Mouse (Mus musculus): ENCODE measurements around the gene Gm45062. TPM values are rescaled to one million over a fixed set of nuclear protein-coding genes. Genes with fewer than 3 reads are reported as not detected.

Gene Gm45062
- total RNA-seq, 2 experiments from 2014 or later, result not detected

GRCm38 (mm10) chr6:8582377-8582776, 323.1 kb downstream of the Gm45062 start:
- DNase-seq (ENCODE audit: low spot score in 2 of 2), result no peak

DNA sequence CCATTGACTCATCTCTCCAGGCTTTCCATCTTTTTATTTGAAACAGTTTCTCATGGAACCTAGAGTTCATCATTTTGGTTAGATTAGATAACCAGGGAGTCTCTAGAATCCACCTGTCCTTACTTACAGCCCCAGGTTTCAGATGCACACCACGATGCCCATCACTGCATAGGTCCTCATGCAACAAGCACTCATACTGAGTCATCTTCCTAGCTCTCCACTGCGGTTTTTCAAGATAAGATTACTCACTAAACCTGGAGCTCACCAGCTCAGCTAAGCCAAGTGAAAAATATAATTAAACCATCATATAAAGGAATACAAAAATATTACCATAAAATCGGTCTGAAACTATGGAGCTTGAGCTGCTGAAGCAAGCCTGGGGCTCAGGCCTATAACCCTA, 324.6 kb downstream of the Gm45062 start:
- no peak for DNase-seq (ENCODE audit: low spot score in 2 of 2)

GRCm38 (mm10) chr6:8591665-8592064, 332.4 kb downstream of the Gm45062 start:
- no peak for DNase-seq (ENCODE audit: low spot score in 2 of 2)

- DNase-seq (ENCODE audit: low spot score in 2 of 2), result no peak
Measured at GRCm38 (mm10) chr6:8617369-8617768, 358.1 kb downstream of the Gm45062 start.

DNA sequence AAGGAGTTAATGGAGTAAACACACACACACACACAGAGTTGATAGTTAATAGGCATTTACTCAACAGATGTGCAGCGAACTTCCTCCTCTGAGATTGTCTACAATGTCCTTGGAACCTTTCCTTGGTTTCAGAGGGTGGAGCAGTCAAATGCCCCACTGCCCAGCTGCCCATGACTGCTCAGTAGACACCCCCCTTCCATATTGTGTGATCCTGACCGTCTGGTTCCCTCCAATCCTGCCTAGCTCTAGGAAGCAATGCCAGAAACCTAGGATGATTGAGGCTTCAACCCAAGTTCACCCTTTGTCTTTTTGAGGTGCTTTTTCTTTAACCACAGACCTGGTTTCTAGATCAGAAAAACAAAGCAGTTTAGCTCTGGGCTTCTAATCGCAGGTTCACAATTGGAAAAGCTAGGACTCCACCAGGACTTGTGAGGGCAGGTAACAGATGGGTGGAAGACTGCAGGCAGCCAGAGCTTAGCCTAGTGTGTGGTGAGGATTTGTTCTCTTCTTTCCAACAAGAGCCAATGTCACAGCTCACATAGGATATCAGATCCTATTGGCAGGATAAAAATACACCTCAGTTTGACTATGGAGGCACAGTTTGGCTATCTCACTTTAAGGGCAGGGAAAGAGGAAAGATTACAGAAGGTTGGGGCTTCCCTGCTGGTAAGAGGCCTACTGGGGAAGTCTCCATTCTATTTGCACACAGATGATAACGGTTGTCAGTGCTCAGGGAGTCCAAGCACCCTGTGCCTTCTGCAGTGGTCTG, 360.5 kb downstream of the Gm45062 start:
- DNase-seq (ENCODE audit: low spot score in 2 of 2), result no peak

- no peak for DNase-seq (ENCODE audit: low spot score in 2 of 2)
Measured at GRCm38 (mm10) chr6:8623045-8623444, 363.8 kb downstream of the Gm45062 start.

- no peak for DNase-seq (ENCODE audit: low spot score in 2 of 2)
Measured at GRCm38 (mm10) chr6:8628226-8628625, 369.0 kb downstream of the Gm45062 start.

DNA sequence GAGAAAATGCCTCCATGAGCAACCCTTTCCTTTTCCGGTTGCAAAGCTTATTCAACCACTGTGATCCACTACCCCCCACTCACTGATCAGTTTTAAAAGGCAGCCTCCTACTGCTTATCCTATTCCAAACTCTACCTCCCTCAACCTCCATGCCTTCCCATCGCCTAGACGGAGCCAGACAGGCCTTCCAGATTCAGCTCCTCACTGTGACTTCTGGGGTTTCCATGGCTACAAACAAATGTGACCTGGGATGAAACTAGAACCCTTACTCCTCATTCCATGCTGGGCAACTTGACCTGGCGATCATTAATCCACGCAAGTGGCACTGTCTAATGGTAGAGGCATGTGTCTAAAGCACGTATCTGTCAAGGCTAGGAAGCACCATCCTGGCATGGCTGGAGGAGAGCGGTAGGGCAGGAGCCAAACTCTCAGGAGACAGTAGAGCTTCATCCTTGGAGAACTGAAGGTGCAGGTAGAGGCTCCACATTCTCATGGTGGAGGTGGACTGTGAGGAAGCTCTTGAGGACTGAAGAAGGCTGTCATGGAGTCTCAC, 369.5 kb downstream of the Gm45062 start:
- no peak for DNase-seq (ENCODE audit: low spot score in 2 of 2)

- DNase-seq (ENCODE audit: low spot score in 2 of 2), result no peak
Measured at GRCm38 (mm10) chr6:8630531-8630930, 371.3 kb downstream of the Gm45062 start.

- DNase-seq (ENCODE audit: low spot score in 2 of 2), result no peak
Measured at GRCm38 (mm10) chr6:8631362-8631761, 372.1 kb downstream of the Gm45062 start.

GRCm38 (mm10) chr6:8631986-8632632, 372.9 kb downstream of the Gm45062 start:
- no peak for DNase-seq (ENCODE audit: low spot score in 2 of 2)

DNA sequence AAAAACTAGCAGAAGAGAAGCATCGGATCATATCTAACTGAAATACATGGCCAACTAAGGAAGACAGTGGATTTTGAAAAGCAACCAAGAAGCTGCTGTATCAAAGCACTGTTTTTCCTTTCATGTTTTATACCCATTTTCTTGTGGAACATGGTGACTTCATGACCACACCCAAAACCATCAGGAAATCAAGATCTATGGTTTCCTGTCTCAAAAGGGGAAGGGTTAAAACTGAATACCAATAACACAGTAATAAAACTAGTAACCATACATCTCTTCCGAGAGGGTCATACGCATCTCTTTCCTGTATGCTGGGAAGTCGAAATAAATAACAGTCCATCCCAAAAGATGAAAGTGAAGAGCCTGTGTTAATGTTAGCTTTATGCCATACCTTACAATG, 373.5 kb downstream of the Gm45062 start:
- DNase-seq (ENCODE audit: low spot score in 2 of 2), result no peak

DNA sequence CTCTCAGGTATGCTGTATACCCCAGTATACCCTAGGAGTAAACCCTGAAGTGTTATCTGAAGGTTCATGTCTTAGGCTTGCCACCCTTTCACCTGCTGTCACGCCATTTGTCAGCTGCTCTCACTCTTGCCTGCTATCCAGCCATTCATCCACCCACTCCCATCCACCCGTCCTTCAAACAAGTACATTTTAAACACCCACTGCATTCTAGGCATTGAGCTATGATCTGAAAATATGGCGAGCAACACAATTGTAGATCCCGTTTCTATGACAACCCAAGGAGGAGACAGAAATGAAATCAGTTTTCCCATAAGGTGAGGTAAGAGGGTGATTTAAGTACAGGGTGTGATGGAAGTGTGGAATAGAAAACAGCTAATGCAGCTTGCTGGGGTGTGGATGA, 378.9 kb downstream of the Gm45062 start:
- DNase-seq (ENCODE audit: low spot score in 2 of 2), result no peak

DNA sequence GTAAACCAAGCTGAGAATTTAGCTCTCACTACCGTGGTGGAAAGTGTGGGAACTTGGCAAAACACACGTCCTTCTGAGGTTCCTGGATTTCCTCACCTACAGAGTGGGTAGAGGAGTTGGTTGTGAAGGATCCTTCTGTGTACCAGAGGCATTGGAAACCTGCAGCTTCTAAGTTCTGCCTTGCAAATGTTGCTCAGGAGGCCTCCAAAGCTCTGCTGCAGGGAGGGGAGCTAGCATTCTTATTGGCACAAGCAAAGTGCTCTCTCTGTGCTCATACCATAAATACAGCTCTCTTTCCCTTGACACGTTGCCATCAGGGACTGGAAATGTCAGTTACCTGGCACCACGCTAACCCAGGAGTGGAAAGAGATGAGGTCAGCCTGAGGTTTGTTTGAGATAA, 379.6 kb downstream of the Gm45062 start:
- DNase-seq (ENCODE audit: low spot score in 2 of 2), result no peak

DNA sequence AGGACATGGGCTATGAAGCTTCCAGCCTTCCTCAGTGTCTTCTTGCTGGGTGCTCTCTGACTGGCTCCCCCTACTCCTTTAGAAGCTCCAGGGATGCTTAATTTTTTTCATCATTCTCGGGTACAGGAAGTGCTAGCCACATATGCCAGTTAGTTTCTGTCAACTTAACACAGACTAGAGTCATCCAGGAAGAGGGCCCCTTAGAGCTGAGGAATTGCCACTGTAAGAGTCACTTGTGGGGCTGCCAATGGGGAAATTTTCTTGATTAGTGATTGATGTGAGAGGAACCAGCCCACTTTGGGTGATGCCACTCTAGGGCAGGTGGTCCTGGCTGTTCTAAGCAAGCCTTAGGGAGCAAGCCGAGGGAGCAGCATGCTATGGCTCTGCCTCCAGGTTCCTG, 380.3 kb downstream of the Gm45062 start:
- DNase-seq (ENCODE audit: low spot score in 2 of 2), result no peak

- DNase-seq (ENCODE audit: low spot score in 2 of 2), result no peak
Measured at GRCm38 (mm10) chr6:8640863-8641262, 381.6 kb downstream of the Gm45062 start.

- no peak for DNase-seq (ENCODE audit: low spot score in 2 of 2)
Measured at GRCm38 (mm10) chr6:8644703-8645102, 385.5 kb downstream of the Gm45062 start.

- DNase-seq (ENCODE audit: low spot score in 2 of 2), result no peak
Measured at GRCm38 (mm10) chr6:8645708-8646107, 386.5 kb downstream of the Gm45062 start.

All from gastrocnemius, postnatal 4 days (tissue).